Mouse (Mus musculus) cerebellum, adult 2 months (tissue): ENCODE data around the gene Atxn7l1. TPM values are rescaled to one million over a fixed set of nuclear protein-coding genes. Genes with fewer than 3 reads are reported as not detected.

Experiments
- DNase-seq, 2 experiments: peaks; one replicate each; pipeline ENCODE4 v3.0.0; 2021
- H3K27ac ChIP-seq: fragments of 200-500 bp; 2 replicates; pipeline ENCODE4 v1.5.1; 2012; ENCODE audit warnings: low read length, control low read depth, inconsistent platforms; ENCODE audit not compliant: insufficient read depth
- H3K27me3 ChIP-seq: fragments of 200-500 bp; 2 replicates; pipeline ENCODE4 v1.6.1; 2012; ENCODE audit warnings: inconsistent platforms, mild to moderate bottlenecking, low read length, moderate library complexity; ENCODE audit not compliant: control insufficient read depth, insufficient read depth
- H3K4me1 ChIP-seq: fragments of 200-500 bp; 2 replicates; pipeline ENCODE4 v1.6.1; 2011; ENCODE audit warnings: low read length; ENCODE audit not compliant: control insufficient read depth, insufficient read depth
- H3K4me3 ChIP-seq: fragments of 200-500 bp; replicated peaks from 2 replicates; pipeline ENCODE3; 2011; ENCODE audit warnings: mild to moderate bottlenecking, low read depth, low read length, control low read depth; ENCODE audit not compliant: insufficient read depth
- CTCF ChIP-seq: fragments of 200-500 bp; IDR thresholded peaks from 2 replicates; pipeline ENCODE4 v1.5.1; 2011; ENCODE audit warnings: low read depth, mild to moderate bottlenecking, control low read depth, low read length, moderate library complexity, borderline replicate concordance; ENCODE audit not compliant: insufficient read depth
- POLR2A ChIP-seq: fragments of 200-500 bp; IDR thresholded peaks from 2 replicates; pipeline ENCODE4 v1.6.1; 2011; ENCODE audit warnings: low read length, control low read depth, borderline replicate concordance; ENCODE audit not compliant: insufficient read depth
- WGBS: fragments of 180-500 bp; shearing (Covaris S2); methylation state at CpG from one replicate; pipeline ENCODE4 v1.1.7; 2018; 5-methylcytosine and 5-hydroxymethylcytosine counted together
- polyA plus RNA-seq: library from polyadenylated mRNA; depleted of rRNA; stranded (reverse); fragments of >200 nt; gene quantifications from 2 replicates; pipeline ENCODE4 v1.2.3, GENCODE M21; 2012

The Atxn7l1 gene
- polyA plus RNA-seq, 1 experiment: 38.7 TPM

GRCm38 (mm10) chr12:33190133-33190532 lies 42.6 kb downstream of the Atxn7l1 start:
- 89% methylated on average over 7 of the region's 7 CpGs for WGBS
- DNase-seq: no peak
- no peak for TF ChIP-seq CTCF
- TF ChIP-seq POLR2A: no peak

GRCm38 (mm10) chr12:33190633-33191032 lies 43.1 kb downstream of the Atxn7l1 start:
- no peak overlapping the region for H3K4me3 ChIP-seq
- no peak for DNase-seq
- H3K27me3 ChIP-seq: no peaks in the 10 kb centered on the region
- H3K4me1 ChIP-seq: 0 out of 2 replicates have a peak, but pooled peaks cover 5% of the 10 kb centered on the region
- no peak overlapping the region for H3K27ac ChIP-seq
- 61% methylated on average over 6 of the region's 6 CpGs for WGBS
- TF ChIP-seq POLR2A (no peak), CTCF (no peak)

More at GRCm38 (mm10) chr12:33190133-33190532, 42.6 kb downstream of the Atxn7l1 start:
- H3K4me1 ChIP-seq: 0 out of 2 replicates have a peak, but pooled peaks cover 5% of the 10 kb centered on the region
- no peak overlapping the region for H3K27ac ChIP-seq
- H3K4me3 ChIP-seq: no peak overlapping the region
- H3K27me3 ChIP-seq: no peaks in the 10 kb centered on the region

- DNase-seq: no peak
- TF ChIP-seq POLR2A (no peak), CTCF (no peak)
- WGBS: 57% methylated on average over 11 of the region's 11 CpGs
- Histone ChIP-seq H3K27me3 (no peaks in the 10 kb centered on the region), H3K27ac (no peak overlapping the region; the same call in 1 of the 2 replicates), H3K4me3 (no peak overlapping the region), H3K4me1 (peaks cover 13% of the 10 kb centered on the region)
These were observed 46.0 kb downstream of the Atxn7l1 start for GRCm38 (mm10) chr12:33193408-33193901.

- DNase-seq: no peak
- Histone ChIP-seq H3K4me3 (no peak overlapping the region), H3K4me1 (peaks cover 13% of the 10 kb centered on the region), H3K27ac (no peak overlapping the region), H3K27me3 (no peaks in the 10 kb centered on the region)
- TF ChIP-seq CTCF (no peak), POLR2A (no peak)
- 77% methylated on average over 8 of the region's 8 CpGs for WGBS
These were observed 47.7 kb downstream of the Atxn7l1 start for GRCm38 (mm10) chr12:33195175-33195574.

- Histone ChIP-seq H3K4me3 (no peak overlapping the region), H3K27me3 (no peaks in the 10 kb centered on the region), H3K27ac (no peak overlapping the region), H3K4me1 (peaks cover 22% of the 10 kb centered on the region)
- TF ChIP-seq CTCF (no peak), POLR2A (no peak)
- whole genome bisulfite sequencing: 24% methylated on average over 6 of the region's 6 CpGs
- DNase-seq: peak in 1 of 2 experiments; percentile 30
These were observed 49.8 kb downstream of the Atxn7l1 start for GRCm38 (mm10) chr12:33197287-33197686.

GRCm38 (mm10) chr12:33197746-33198145 lies 50.3 kb downstream of the Atxn7l1 start:
- DNase-seq: peak; percentile 55 to 68
- Histone ChIP-seq H3K4me1 (peaks cover 26% of the 10 kb centered on the region), H3K27ac (no peak overlapping the region), H3K4me3 (no peak overlapping the region), H3K27me3 (no peaks in the 10 kb centered on the region)
- WGBS: 41% methylated on average over 6 of the region's 6 CpGs
- TF ChIP-seq POLR2A: no peak
- no peak for TF ChIP-seq CTCF

GRCm38 (mm10) chr12:33201068-33201467 lies 53.6 kb downstream of the Atxn7l1 start:
- no peak overlapping the region for H3K27ac ChIP-seq
- WGBS: 96% methylated on average over 6 of the region's 6 CpGs
- TF ChIP-seq POLR2A (no peak), CTCF (no peak)
- H3K4me3 ChIP-seq: no peak overlapping the region
- H3K4me1 ChIP-seq: peaks cover 41% of the 10 kb centered on the region
- no peak for DNase-seq
- no peaks in the 10 kb centered on the region for H3K27me3 ChIP-seq

- peak; percentile 39 to 65 for DNase-seq
- 73% methylated on average over 7 of the region's 7 CpGs for WGBS
- Histone ChIP-seq H3K4me3 (no peak overlapping the region), H3K4me1 (peaks cover 41% of the 10 kb centered on the region), H3K27ac (no peak overlapping the region), H3K27me3 (no peaks in the 10 kb centered on the region)
- TF ChIP-seq CTCF (no peak), POLR2A (no peak)
These were observed 54.2 kb downstream of the Atxn7l1 start for GRCm38 (mm10) chr12:33201491-33202210.
